Mouse (Mus musculus) hematopoietic multipotent progenitor cell, adult 10-12 weeks (in vitro differentiated cells): ENCODE data around the gene Dpt. TPM values are rescaled to one million over a fixed set of nuclear protein-coding genes. Genes with fewer than 3 reads are reported as not detected.

ENCODE experiments used
- polyA plus RNA-seq: library from polyadenylated mRNA; stranded (reverse); fragments of >175 nt; gene quantifications from 2 replicates; pipeline ENCODE4 v1.2.3, GENCODE M21; 2012; ENCODE audit warnings: low replicate concordance

The Dpt gene
- polyA plus RNA-seq = 0.17 TPM in 1 of 2 replicates, not detected in the other

GRCm38 (mm10) chr1:164796471-164796870 is at the start of gene Dpt:
Dpt (plus strand) TSS chr1:164796644.

Other genes with a start within 250 kb of the Dpt start
- gene Xcl1, start 138.9 kb downstream of the Dpt start, polyA plus RNA-seq = 1.8 and 3.7 TPM in 2 replicates